35 mouse cellular contexts compared by ENCODE assay signal in the genomic region with DNA sequence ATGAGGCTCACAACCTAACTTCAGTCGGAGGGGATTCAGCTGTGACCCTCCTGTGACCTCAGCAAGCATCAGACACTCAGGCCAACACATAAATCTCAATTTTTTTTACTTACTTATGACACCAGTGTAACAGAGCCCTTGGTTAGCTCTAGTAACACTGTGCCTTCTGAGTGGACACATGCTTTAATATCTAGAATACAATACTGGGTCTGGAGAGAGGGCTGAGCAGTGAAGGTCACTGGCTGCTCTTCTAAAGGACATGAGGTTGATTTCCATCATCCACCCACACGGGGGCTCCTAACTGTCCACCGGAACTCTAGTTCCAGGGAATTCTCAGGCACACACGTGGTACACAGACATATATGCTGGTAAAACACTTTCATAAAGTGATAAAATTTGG.
"Had no signal": no experiment of that assay in that cellular context is flagged by ENCODE, and none has a peak within 500 bp of the region (broad histone marks: within the 10 kb centered on the region; RNA-seq: fewer than 3 reads in every experiment).

No protein-coding gene starts in this region.

- H3K4me3 ChIP-seq: heart, embryonic 10.5 days; heart, embryonic 12.5 days; heart, embryonic 13.5 days; heart, embryonic 15.5 days; hindbrain, embryonic 10.5 days; hindbrain, embryonic 12.5 days; hindbrain, embryonic 13.5 days; hindbrain, embryonic 15.5 days; intestine, embryonic 15.5 days; kidney, embryonic 15.5 days; layer of hippocampus, adult 2 months had no signal

- H3K4me1 ChIP-seq: heart, embryonic 10.5 days; heart, embryonic 12.5 days; heart, embryonic 13.5 days; heart, embryonic 15.5 days; hindbrain, embryonic 10.5 days; hindbrain, embryonic 12.5 days; hindbrain, embryonic 13.5 days; hindbrain, embryonic 15.5 days; intestine, embryonic 15.5 days; kidney, embryonic 15.5 days had no signal

- DNase-seq: heart, postnatal 10 days; heart, postnatal 14 days; heart, postnatal 36 days; heart, postnatal 4 days; kidney, adult 11 months; kidney, adult 18-20 months; kidney, adult 2 months; kidney, adult 8-10 months; kidney, adult 9 months; kidney, postnatal 10 days; kidney, postnatal 14 days; kidney, postnatal 25 days; kidney, postnatal 36 days; kidney, postnatal 4 days; layer of hippocampus, adult 9-11 months; layer of hippocampus, postnatal 36 days had no signal

- H3K9ac ChIP-seq: heart, embryonic 12.5 days; heart, embryonic 13.5 days; heart, embryonic 15.5 days; hindbrain, embryonic 12.5 days; hindbrain, embryonic 13.5 days; hindbrain, embryonic 14.5 days; hindbrain, embryonic 15.5 days; intestine, embryonic 15.5 days; kidney, embryonic 15.5 days had no signal

- H3K4me2 ChIP-seq: heart, embryonic 11.5 days; heart, embryonic 12.5 days; heart, embryonic 13.5 days; heart, embryonic 15.5 days; hindbrain, embryonic 12.5 days; hindbrain, embryonic 13.5 days; hindbrain, embryonic 14.5 days; hindbrain, embryonic 15.5 days; intestine, embryonic 15.5 days; kidney, embryonic 15.5 days had no signal

- H3K27ac ChIP-seq: heart, embryonic 10.5 days; heart, embryonic 13.5 days; heart, embryonic 15.5 days; hindbrain, embryonic 10.5 days; hindbrain, embryonic 12.5 days; hindbrain, embryonic 13.5 days; hindbrain, embryonic 14.5 days; hindbrain, embryonic 15.5 days; hindbrain, postnatal 0 days; intestine, embryonic 15.5 days; kidney, embryonic 15.5 days; kidney, postnatal 0 days; layer of hippocampus, adult 2 months had no signal

- ATAC-seq: hindbrain, embryonic 16.5 days; hindbrain, postnatal 0 days; inflammation-experienced regulatory T-cells, adult 6 months; intestine, embryonic 15.5 days; intestine, embryonic 16.5 days; intestine, postnatal 0 days had no signal

- H3K9me3 ChIP-seq: heart, embryonic 10.5 days; heart, embryonic 12.5 days; heart, embryonic 13.5 days; heart, embryonic 15.5 days; hindbrain, embryonic 10.5 days; hindbrain, embryonic 12.5 days; hindbrain, embryonic 13.5 days; hindbrain, embryonic 15.5 days; intestine, embryonic 15.5 days; kidney, embryonic 15.5 days had no signal

- H3K27me3 ChIP-seq: heart, embryonic 12.5 days; heart, embryonic 13.5 days; heart, embryonic 15.5 days; hindbrain, embryonic 12.5 days; hindbrain, embryonic 13.5 days; hindbrain, embryonic 15.5 days; intestine, embryonic 15.5 days; kidney, embryonic 15.5 days had no signal
